Mouse (Mus musculus): ENCODE results near the gene 2410131K14Rik. TPM values are rescaled to one million over a fixed set of nuclear protein-coding genes. Genes with fewer than 3 reads are reported as not detected.
A peak's percentile ranks its signal among the peaks of the same experiment; 100 is the strongest.

Gene 2410131K14Rik
- polyA plus RNA-seq, 1 experiment from 2014 or later: 12.9 TPM

DNA sequence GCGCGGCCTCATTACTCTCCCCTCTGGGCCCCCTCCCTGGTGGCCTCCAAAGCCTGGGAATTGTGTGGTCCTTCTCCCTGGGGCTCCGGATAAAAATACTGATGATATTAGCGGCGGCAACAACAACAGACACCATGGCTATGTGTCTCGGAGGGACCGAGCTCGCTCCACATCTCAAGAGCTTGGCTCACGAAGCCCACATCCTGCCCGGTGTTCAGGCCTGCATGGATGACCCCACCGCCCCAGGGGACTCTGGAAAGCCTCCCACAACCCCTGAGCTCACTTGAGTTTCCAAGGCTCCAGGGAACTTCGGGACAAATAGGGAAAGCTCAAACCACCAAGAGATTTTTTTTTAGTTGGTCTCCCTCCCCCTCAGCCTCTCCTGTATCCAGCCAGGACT is 5.4 kb upstream of the 2410131K14Rik start:
- ATAC-seq (ENCODE audit: low FRiP score, low read depth): no peak
- Histone ChIP-seq H3K4me3 (no peak overlapping the region), H3K36me3 (peaks cover 27% of the 10 kb centered on the region), H3K4me2 (replicated peaks) (no peak overlapping the region), H3K27ac (no peak overlapping the region), H3K4me1 (peaks cover 9% of the 10 kb centered on the region), H3K9ac (no peak overlapping the region), H3K9me3 (no peaks in the 10 kb centered on the region), H3K27me3 (no peaks in the 10 kb centered on the region)
- 88% methylated on average over 12 of the region's 12 CpGs for WGBS

DNA sequence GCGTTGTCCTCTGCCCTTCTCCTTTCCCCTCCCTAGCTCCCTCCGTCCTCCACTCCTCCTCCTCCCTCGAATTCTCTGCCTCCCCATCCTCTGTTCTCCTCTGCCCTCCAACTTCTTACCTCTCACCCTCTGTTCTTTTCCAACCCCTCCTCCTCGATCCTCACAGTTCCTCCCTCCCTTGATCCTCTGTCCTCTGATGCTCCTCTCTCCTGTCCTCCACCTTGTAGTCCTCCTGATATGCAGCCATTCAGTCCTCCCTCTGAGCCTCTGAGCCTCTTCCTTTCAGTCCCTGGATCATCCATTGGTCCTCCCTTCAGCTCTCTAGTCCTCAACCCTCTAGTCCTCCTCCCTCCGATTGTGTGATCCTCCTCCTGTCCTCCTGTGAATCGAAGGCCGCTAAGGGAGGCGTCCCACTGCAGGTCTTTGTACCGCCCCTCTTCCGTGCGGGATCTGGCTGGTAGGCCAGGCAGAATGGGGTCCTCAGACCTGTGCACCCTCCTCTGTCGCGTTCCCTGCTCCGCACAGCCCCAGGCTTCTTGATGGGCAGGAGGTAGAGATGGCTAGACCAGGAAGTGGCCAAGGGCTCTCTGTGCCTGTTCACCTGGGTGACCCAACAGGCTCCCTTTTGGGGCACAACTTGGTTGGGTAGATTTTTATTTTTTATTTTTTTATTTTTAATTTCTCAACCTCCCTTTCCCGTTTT is 730 bp downstream of the 2410131K14Rik start:
- Histone ChIP-seq H3K4me1 (peaks cover 30% of the 10 kb centered on the region), H3K27ac (peak overlapping the region; percentile 74; the same call in 1 of the 2 replicates), H3K4me2 (replicated peaks) (peak overlapping the region; percentile 96), H3K9me3 (no peaks in the 10 kb centered on the region), H3K4me3 (peak overlapping the region; percentile 56), H3K36me3 (peaks cover 33% of the 10 kb centered on the region), H3K27me3 (no peaks in the 10 kb centered on the region), H3K9ac (peak overlapping the region; percentile 79)
- no peak; the same call in 1 of the 2 replicates for ATAC-seq (ENCODE audit: low FRiP score, low read depth)
- WGBS: 6% methylated on average over 15 of the region's 15 CpGs

DNA sequence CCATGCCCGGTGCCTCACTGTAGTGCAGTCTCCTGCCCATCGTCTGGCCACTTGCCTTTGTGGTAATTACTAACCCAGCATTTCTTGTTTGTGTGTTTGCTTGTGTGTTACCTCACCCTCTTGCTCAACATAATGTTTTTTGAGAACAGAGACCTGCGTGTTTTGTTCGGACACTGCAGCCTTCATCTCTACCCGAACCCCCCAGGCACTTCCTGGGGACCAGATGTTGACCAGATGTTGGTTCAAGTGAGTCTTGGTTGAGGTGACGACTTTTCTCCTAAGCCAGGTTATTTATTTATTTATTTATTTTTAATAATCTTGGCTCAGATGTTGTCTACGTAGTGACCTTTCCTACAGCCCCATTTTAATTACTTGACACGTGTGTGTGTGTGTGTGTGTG is 2.4 kb downstream of the 2410131K14Rik start:
- Histone ChIP-seq H3K27me3 (no peaks in the 10 kb centered on the region), H3K9me3 (no peaks in the 10 kb centered on the region), H3K4me3 (peak overlapping the region; percentile 56; the same call in 1 of the 2 replicates), H3K27ac (no peak overlapping the region), H3K9ac (0 out of 2 replicates have a peak overlapping the region, but pooled peaks have one; percentile 45), H3K4me1 (peaks cover 30% of the 10 kb centered on the region), H3K36me3 (peaks cover 25% of the 10 kb centered on the region), H3K4me2 (replicated peaks) (peak overlapping the region; percentile 96)
- ATAC-seq (ENCODE audit: low FRiP score, low read depth): no peak
- WGBS: 29% methylated on average over 8 of the region's 8 CpGs

DNA sequence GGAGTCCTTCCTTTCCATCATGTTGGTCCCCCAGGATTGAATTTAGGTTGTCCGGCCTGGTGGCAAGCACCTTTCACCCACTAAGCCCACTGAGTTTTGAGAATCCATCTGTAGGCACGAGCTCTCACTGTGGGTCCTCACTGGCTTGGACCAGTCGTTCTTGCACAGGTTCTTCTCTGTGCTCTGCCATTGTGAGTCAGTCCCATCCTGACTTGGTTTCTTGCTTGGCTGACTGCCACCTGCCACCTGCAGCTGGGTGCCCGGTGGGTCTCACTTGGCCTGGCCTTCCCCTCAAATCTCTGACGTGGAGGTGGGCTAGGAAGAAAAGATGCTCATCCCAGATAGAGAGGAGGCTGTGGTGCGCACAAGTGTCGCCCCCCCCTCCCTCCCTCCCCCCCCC is 6.0 kb downstream of the 2410131K14Rik start:
- Histone ChIP-seq H3K27me3 (no peaks in the 10 kb centered on the region), H3K9me3 (no peaks in the 10 kb centered on the region), H3K4me3 (no peak overlapping the region), H3K27ac (no peak overlapping the region), H3K4me2 (replicated peaks) (no peak overlapping the region), H3K36me3 (peaks cover 30% of the 10 kb centered on the region), H3K9ac (no peak overlapping the region), H3K4me1 (peaks cover 17% of the 10 kb centered on the region)
- 93% methylated on average over 7 of the region's 7 CpGs for WGBS
- no peak for ATAC-seq (ENCODE audit: low FRiP score, low read depth)

DNA sequence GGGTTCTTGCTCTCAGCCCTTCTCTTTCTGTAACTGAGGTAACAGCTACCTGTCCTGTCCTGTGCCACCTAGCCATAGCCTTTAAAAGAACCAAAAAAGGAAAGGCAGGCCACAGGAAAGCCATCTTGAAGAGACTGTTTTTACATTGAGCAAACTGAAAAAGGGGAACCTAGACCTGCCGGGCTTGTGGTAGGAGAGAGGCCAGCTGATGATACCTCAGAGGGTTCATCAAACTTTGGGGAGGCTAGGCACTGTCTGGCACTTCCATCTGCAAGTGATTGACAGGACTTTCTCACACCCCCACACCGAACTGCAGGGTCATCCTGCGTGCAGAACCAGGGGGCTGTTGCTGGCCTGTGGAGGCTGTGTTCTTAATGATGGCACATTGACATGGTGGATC is 8.5 kb downstream of the 2410131K14Rik start:
- H3K4me2 ChIP-seq (replicated peaks): no peak overlapping the region
- no peak for ATAC-seq (ENCODE audit: low FRiP score, low read depth)
- no peaks in the 10 kb centered on the region for H3K4me1 ChIP-seq
- H3K27ac ChIP-seq: no peak overlapping the region
- no peaks in the 10 kb centered on the region for H3K9me3 ChIP-seq
- 81% methylated on average over 3 of the region's 3 CpGs for WGBS
- H3K36me3 ChIP-seq: peaks cover 49% of the 10 kb centered on the region
- H3K4me3 ChIP-seq: no peak overlapping the region
- no peaks in the 10 kb centered on the region for H3K27me3 ChIP-seq
- H3K9ac ChIP-seq: no peak overlapping the region

DNA sequence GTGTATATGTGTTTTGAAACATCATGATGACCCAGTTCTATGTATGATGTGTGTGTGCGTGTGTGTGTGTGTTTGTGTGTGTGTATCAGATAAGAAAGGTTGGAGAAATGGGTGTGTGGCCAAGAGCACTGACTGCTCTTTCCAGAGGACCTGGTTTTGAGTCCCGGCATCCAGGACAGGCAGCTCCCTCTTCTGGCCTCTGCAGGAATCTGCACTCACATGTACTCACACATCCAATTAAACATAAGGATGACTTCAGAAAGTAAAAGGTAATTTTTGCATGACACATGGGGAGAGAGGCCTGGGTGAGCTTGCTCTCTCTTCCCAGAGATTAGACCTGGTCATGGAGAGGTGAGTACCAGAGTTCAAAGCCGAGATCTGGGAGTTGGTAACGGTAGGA is 12.0 kb downstream of the 2410131K14Rik start:
- Histone ChIP-seq H3K36me3 (peaks cover 67% of the 10 kb centered on the region), H3K4me2 (replicated peaks) (no peak overlapping the region), H3K4me1 (no peaks in the 10 kb centered on the region), H3K9ac (no peak overlapping the region), H3K27me3 (no peaks in the 10 kb centered on the region), H3K27ac (no peak overlapping the region), H3K4me3 (no peak overlapping the region), H3K9me3 (no peaks in the 10 kb centered on the region)
- 95% methylated on average over 4 of the region's 4 CpGs for WGBS
- ATAC-seq (ENCODE audit: low FRiP score, low read depth): no peak

DNA sequence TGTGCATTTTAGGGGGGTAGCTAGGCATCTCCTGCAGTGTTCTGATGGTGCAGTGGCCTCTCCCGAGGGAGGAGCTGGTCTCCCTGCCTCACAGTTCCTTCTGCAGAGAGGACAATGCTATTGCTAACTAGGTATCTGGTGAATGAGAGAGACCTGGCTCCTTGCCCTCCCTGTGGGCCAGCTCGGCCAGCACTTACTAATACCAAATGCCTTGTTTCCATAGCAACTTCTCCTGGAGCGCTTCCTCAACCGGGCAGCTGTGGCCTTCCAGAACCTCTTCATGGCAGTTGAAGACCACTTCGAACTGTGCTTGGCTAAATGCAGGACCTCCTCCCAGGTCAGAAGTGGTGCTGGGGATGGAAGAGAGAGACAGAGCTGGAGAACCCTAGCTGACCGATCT is 14.1 kb downstream of the 2410131K14Rik start:
- ATAC-seq (ENCODE audit: low FRiP score, low read depth): no peak
- Histone ChIP-seq H3K9me3 (no peaks in the 10 kb centered on the region), H3K4me1 (0 out of 2 replicates have a peak, but pooled peaks cover 3% of the 10 kb centered on the region), H3K4me3 (no peak overlapping the region), H3K36me3 (peaks cover 82% of the 10 kb centered on the region), H3K27me3 (no peaks in the 10 kb centered on the region), H3K9ac (no peak overlapping the region), H3K4me2 (replicated peaks) (no peak overlapping the region), H3K27ac (no peak overlapping the region)
- WGBS: 76% methylated on average over 6 of the region's 6 CpGs

DNA sequence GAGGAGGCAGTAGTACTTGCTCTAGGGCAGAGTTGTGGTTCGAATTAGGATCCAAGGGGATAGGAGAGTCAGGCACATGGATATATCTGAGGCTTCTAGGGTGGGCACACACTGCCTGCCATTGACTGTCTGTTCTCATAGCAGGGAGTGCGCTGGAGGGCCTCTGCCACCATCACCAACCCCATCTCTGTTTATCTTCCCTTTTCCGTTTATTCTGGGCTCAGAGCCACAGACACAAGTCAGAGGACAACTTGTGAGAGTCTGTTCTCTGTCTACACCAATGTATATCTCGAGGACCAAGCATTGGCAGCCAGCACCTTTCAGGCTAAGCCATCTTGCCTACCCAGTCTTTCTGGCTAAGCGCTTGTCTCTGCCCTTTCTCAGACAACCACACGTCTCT is 14.6 kb downstream of the 2410131K14Rik start:
- Histone ChIP-seq H3K4me3 (no peak overlapping the region), H3K9me3 (no peaks in the 10 kb centered on the region), H3K36me3 (peaks cover 82% of the 10 kb centered on the region), H3K4me2 (replicated peaks) (no peak overlapping the region), H3K27ac (no peak overlapping the region), H3K27me3 (no peaks in the 10 kb centered on the region), H3K4me1 (0 out of 2 replicates have a peak, but pooled peaks cover 6% of the 10 kb centered on the region), H3K9ac (no peak overlapping the region)
- 87% methylated on average over 6 of the region's 6 CpGs for WGBS
- no peak for ATAC-seq (ENCODE audit: low FRiP score, low read depth)

DNA sequence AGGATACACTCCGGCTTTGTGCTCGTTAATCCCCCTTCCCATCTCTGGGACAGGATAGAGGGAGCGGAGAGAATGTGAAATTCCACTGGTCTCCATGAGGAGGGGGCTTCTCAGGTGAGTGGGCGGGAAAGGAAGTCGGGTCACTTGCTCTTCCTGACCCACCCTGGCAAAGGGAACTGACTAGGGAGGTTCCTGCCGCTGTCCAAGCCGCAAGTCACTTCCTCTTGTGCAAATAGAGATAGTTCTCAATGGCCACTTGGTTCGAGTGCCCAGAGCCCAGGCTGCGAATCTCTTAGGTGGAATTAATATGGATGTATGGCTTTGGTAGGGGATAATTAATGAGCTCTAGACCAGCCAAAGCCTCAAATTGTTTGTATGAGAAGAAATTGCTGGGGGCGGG is 15.0 kb downstream of the 2410131K14Rik start:
- 86% methylated on average over 10 of the region's 10 CpGs for WGBS
- ATAC-seq (ENCODE audit: low FRiP score, low read depth): no peak
- Histone ChIP-seq H3K27me3 (no peaks in the 10 kb centered on the region), H3K9ac (no peak overlapping the region), H3K27ac (no peak overlapping the region), H3K4me1 (0 out of 2 replicates have a peak, but pooled peaks cover 6% of the 10 kb centered on the region), H3K4me2 (replicated peaks) (no peak overlapping the region), H3K4me3 (no peak overlapping the region), H3K36me3 (peaks cover 82% of the 10 kb centered on the region), H3K9me3 (no peaks in the 10 kb centered on the region)

DNA sequence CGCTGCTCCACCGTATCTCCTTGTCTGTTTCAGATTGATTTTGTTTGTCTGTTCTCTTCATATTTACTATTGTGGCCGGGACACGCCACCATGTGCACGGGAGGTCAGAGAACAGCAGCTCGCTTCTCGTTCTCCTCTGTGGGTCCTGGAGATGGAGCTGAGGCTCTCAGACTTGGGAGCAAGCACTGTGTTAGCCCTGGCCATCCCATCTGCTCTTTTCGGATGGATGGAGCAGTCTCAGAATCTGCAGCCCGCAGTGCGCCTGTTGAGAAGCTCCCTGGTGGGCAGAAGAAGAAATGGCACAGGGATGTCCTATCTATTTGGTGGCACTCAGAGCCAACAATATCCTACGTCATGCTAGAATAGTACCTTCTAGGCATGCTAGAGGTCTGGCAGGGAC is 15.6 kb downstream of the 2410131K14Rik start:
- peaks cover 81% of the 10 kb centered on the region for H3K36me3 ChIP-seq
- ATAC-seq (ENCODE audit: low FRiP score, low read depth): no peak
- H3K27me3 ChIP-seq: no peaks in the 10 kb centered on the region
- H3K4me1 ChIP-seq: 0 out of 2 replicates have a peak, but pooled peaks cover 6% of the 10 kb centered on the region
- H3K4me3 ChIP-seq: no peak overlapping the region
- H3K27ac ChIP-seq: no peak overlapping the region
- H3K4me2 ChIP-seq (replicated peaks): no peak overlapping the region
- WGBS: 87% methylated on average over 11 of the region's 11 CpGs
- no peaks in the 10 kb centered on the region for H3K9me3 ChIP-seq
- no peak overlapping the region for H3K9ac ChIP-seq

DNA sequence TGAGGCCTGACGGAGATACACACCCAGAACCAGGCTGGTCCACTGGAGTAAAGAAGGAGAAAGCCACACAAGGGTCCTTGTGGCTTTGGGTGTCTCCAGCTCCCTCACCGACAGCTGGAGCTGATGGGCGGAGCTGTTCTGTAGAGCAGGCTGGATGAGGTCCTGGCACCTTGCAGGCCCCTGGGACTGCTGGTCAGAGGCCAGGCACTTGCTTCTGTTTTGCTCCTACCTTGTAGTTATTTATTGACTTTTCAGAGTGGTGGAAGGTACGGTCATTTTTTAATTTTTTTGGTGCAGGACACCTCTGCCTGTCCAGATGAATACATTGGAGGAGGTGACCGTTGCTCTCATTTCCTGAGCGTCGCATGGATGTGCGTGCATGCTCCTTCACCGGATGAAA is 16.2 kb downstream of the 2410131K14Rik start:
- no peak overlapping the region for H3K4me3 ChIP-seq
- no peak overlapping the region for H3K4me2 ChIP-seq (replicated peaks)
- H3K4me1 ChIP-seq: 0 out of 2 replicates have a peak, but pooled peaks cover 6% of the 10 kb centered on the region
- H3K36me3 ChIP-seq: peaks cover 76% of the 10 kb centered on the region
- no peak overlapping the region for H3K27ac ChIP-seq
- WGBS: 92% methylated on average over 9 of the region's 9 CpGs
- no peak for ATAC-seq (ENCODE audit: low FRiP score, low read depth)
- no peaks in the 10 kb centered on the region for H3K27me3 ChIP-seq
- no peak overlapping the region for H3K9ac ChIP-seq
- no peaks in the 10 kb centered on the region for H3K9me3 ChIP-seq

DNA sequence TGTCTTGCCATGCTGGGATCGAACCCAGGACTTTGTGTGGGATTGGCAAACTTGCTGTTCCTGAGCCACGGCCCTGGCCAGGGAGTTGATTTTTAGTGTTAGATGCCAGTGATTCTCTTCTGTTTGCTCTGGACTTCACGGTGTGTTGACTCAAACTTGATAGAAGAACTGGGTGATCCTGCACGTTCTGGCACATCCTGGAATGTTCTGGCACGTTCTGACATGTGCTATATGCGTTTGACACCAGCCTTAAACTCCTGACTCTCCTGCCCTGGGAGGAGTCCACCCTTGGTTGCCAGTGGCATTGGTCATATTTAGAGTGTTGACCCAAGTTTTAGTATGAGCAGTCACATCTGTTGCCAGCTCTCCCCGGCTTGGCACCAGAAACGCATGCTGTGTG is 17.4 kb downstream of the 2410131K14Rik start:
- H3K4me1 ChIP-seq: 0 out of 2 replicates have a peak, but pooled peaks cover 6% of the 10 kb centered on the region
- WGBS: 86% methylated on average over 8 of the region's 8 CpGs
- peaks cover 63% of the 10 kb centered on the region for H3K36me3 ChIP-seq
- no peak for ATAC-seq (ENCODE audit: low FRiP score, low read depth)
- H3K27ac ChIP-seq: no peak overlapping the region
- no peak overlapping the region for H3K4me2 ChIP-seq (replicated peaks)
- no peaks in the 10 kb centered on the region for H3K9me3 ChIP-seq
- H3K27me3 ChIP-seq: no peaks in the 10 kb centered on the region
- no peak overlapping the region for H3K9ac ChIP-seq
- no peak overlapping the region for H3K4me3 ChIP-seq

DNA sequence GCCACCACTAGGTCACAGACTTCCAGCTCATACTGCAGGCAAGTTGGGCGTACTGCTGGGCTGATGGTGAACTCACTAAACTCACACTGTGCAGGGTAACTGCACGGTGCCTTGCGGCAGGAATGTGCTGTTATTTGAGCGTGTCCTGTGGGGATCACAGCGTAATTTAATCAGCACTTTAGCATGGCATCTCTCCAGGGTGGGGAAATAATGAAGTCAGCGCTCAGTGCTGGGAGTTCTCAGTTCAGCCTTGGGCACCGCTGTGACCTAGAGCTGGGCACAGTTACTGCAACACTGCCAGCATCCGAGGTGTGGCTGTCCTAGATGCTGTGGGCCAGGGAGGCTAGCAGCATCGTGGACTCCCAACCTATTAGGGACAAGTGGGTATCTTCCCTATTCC is 19.3 kb downstream of the 2410131K14Rik start:
- no peak overlapping the region for H3K9ac ChIP-seq
- 64% methylated on average over 9 of the region's 9 CpGs for WGBS
- H3K9me3 ChIP-seq: no peaks in the 10 kb centered on the region
- H3K4me2 ChIP-seq (replicated peaks): no peak overlapping the region
- H3K27me3 ChIP-seq: no peaks in the 10 kb centered on the region
- ATAC-seq (ENCODE audit: low FRiP score, low read depth): no peak
- H3K36me3 ChIP-seq: peaks cover 45% of the 10 kb centered on the region
- H3K4me3 ChIP-seq: no peak overlapping the region
- H3K27ac ChIP-seq: no peak overlapping the region
- H3K4me1 ChIP-seq: peaks cover 7% of the 10 kb centered on the region; the same call in 1 of the 2 replicates
